Mouse (Mus musculus): ENCODE results near the gene Rcan3. TPM values are rescaled to one million over a fixed set of nuclear protein-coding genes. Genes with fewer than 3 reads are reported as not detected.

Rcan3 gene
- polyA plus RNA-seq, 1 experiment from 2014 or later: 9.3 TPM

GRCm38 (mm10) chr4:135377241-135377640 lies 56.4 kb downstream of the Rcan3 start:
- Histone ChIP-seq H3K36me3 (no peaks in the 10 kb centered on the region), H3K27me3 (ENCODE audit: insufficient read depth, poor library complexity, severe bottlenecking) (0 out of 2 replicates have a peak, but pooled peaks cover 5% of the 10 kb centered on the region), H3K4me3 (no peak overlapping the region), H3K9me3 (no peaks in the 10 kb centered on the region), H3K27ac (no peak overlapping the region), H3K4me1 (peaks cover 7% of the 10 kb centered on the region; the same call in 1 of the 2 replicates)
- no peak for DNase-seq (ENCODE audit: low spot score)
- 77% methylated on average over 11 of the region's 11 CpGs for WGBS

- Histone ChIP-seq H3K9me3 (no peaks in the 10 kb centered on the region), H3K27me3 (ENCODE audit: insufficient read depth, poor library complexity, severe bottlenecking) (0 out of 2 replicates have a peak, but pooled peaks cover 9% of the 10 kb centered on the region), H3K4me3 (no peak overlapping the region), H3K27ac (no peak overlapping the region), H3K36me3 (no peaks in the 10 kb centered on the region), H3K4me1 (no peaks in the 10 kb centered on the region; the same call in 1 of the 2 replicates)
- WGBS: 60% methylated on average over 3 of the region's 3 CpGs
- DNase-seq (ENCODE audit: low spot score): no peak
These were observed 58.2 kb downstream of the Rcan3 start for GRCm38 (mm10) chr4:135375444-135375843.

GRCm38 (mm10) chr4:135373299-135373698 lies 60.4 kb downstream of the Rcan3 start:
- Histone ChIP-seq H3K4me1 (no peaks in the 10 kb centered on the region), H3K27me3 (ENCODE audit: insufficient read depth, poor library complexity, severe bottlenecking) (0 out of 2 replicates have a peak, but pooled peaks cover 9% of the 10 kb centered on the region), H3K9me3 (no peaks in the 10 kb centered on the region), H3K27ac (no peak overlapping the region), H3K36me3 (no peaks in the 10 kb centered on the region), H3K4me3 (no peak overlapping the region)
- WGBS: 77% methylated on average over 5 of the region's 5 CpGs
- DNase-seq (ENCODE audit: low spot score): no peak

- Histone ChIP-seq H3K4me1 (no peaks in the 10 kb centered on the region), H3K36me3 (no peaks in the 10 kb centered on the region), H3K27ac (no peak overlapping the region), H3K9me3 (no peaks in the 10 kb centered on the region), H3K27me3 (ENCODE audit: insufficient read depth, poor library complexity, severe bottlenecking) (0 out of 2 replicates have a peak, but pooled peaks cover 4% of the 10 kb centered on the region), H3K4me3 (no peak overlapping the region)
- 84% methylated on average over 11 of the region's 11 CpGs for WGBS
- DNase-seq (ENCODE audit: low spot score): no peak
These were observed 63.3 kb downstream of the Rcan3 start for GRCm38 (mm10) chr4:135370372-135370771.

- Histone ChIP-seq H3K4me1 (no peaks in the 10 kb centered on the region), H3K36me3 (no peaks in the 10 kb centered on the region), H3K27me3 (ENCODE audit: insufficient read depth, poor library complexity, severe bottlenecking) (no peaks in the 10 kb centered on the region), H3K9me3 (no peaks in the 10 kb centered on the region), H3K4me3 (no peak overlapping the region), H3K27ac (no peak overlapping the region)
- WGBS: 33% methylated on average over 6 of the region's 6 CpGs
- DNase-seq (ENCODE audit: low spot score): no peak
These were observed 70.8 kb downstream of the Rcan3 start for GRCm38 (mm10) chr4:135362828-135363227.

MicroRNA genes within 50 kb of the gene (microRNA counts, 519-probe panel; counts per million panel counts)
- microRNA mmu-miR-700: not detected

Small RNA genes lying within 50 kb of the gene (microRNA-seq; reads per million reads assigned to microRNA genes)
- gene Mir700: 397 reads per million, percentile 69 among the genes with 10 or more reads in this experiment

Other genes with a start within 250 kb of the Rcan3 start
- gene Clic4, start 161.0 kb downstream of the Rcan3 start, polyA plus RNA-seq (2016; fragmentation: Nextera tagmentation; extraction: Ambion mirVana): 263 and 343 TPM in 2 replicates
- 162 and 193 TPM in 2 replicates for gene Srrm1, start 80.5 kb downstream of the Rcan3 start, polyA plus RNA-seq (2016; fragmentation: Nextera tagmentation; extraction: Ambion mirVana)
- 0.46 and 1.2 TPM in 2 replicates for gene Ncmap, start 35.6 kb downstream of the Rcan3 start, polyA plus RNA-seq (2016; fragmentation: Nextera tagmentation; extraction: Ambion mirVana)
- 0.11 and 0.23 TPM in 2 replicates for gene Stpg1, start 60.9 kb upstream of the Rcan3 start, polyA plus RNA-seq (2016; fragmentation: Nextera tagmentation; extraction: Ambion mirVana)
- 2.0 and 3.1 TPM in 2 replicates for gene Nipal3, start 61.2 kb upstream of the Rcan3 start, polyA plus RNA-seq (2016; fragmentation: Nextera tagmentation; extraction: Ambion mirVana)
- 4.3 and 14.1 TPM in 2 replicates for gene Grhl3, start 139.8 kb upstream of the Rcan3 start, polyA plus RNA-seq (2016; fragmentation: Nextera tagmentation; extraction: Ambion mirVana)